Mouse (Mus musculus): ENCODE results near the gene Vwa2. TPM values are rescaled to one million over a fixed set of nuclear protein-coding genes. Genes with fewer than 3 reads are reported as not detected.

Gene Vwa2
- polyA plus RNA-seq (2016; fragmentation: Nextera tagmentation; extraction: Ambion mirVana): 0.65 and 2.5 TPM in 2 replicates

DNA sequence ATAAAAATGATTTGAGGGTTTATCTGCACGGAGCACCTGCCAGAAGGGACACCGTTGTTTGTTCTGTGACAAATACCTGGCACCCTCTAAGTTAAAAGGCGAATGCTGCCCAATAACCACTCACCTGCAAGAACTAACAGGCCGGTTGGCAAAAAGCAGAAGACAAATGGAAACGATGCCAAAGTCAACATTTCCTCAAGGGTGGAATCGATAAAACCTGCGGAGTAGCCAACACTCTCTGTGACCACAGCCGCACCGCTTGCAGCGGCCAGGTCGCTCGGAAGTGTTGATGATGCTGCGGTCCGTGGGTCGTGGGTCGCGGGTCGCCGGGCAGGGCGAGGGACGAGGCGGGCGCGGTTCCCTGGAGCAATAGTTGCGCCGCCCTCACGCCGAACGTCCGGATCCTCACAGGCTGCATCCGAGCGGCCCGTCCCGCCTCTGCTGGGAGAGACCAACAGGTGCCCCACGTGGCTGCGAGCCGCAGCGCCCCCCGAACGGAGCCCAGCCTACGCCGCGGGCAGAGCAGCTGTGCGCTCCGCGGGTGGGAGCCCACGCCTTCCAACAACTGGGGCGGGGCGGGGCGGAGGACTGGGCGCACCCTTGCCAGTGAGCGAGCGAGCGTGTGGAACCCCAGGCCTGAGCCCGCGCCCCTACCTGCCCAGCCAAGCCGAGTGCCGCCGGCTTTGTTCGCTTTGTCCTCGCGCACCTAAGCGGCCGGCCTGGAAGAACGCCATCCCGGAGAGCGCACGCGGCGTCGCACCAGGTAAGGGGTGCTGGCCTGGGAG, at the start of gene Vwa2:
Vwa2 (plus strand) TSS at position 434 of the 785 bp plus-strand sequence.
- peaks cover 87% of the 10 kb centered on the region for H3K27me3 ChIP-seq (ENCODE audit: insufficient read depth, poor library complexity, severe bottlenecking)
- peak; percentile 60 for DNase-seq (ENCODE audit: low spot score)
- 2% methylated on average over 71 of the region's 71 CpGs for WGBS

GRCm38 (mm10) chr19:56826047-56826631, 47.9 kb upstream of the Vwa2 start, which contains the start of gene Tdrd1:
Gene Tdrd1, plus strand, starts transcription at chr19:56826209.
- DNase-seq (ENCODE audit: low spot score): no peak
- Histone ChIP-seq H3K36me3 (no peaks in the 10 kb centered on the region), H3K9me3 (no peaks in the 10 kb centered on the region), H3K4me1 (replicated peaks) (peaks cover 17% of the 10 kb centered on the region), H3K27ac (peak within 1 kb of the TSS; percentile 6; the same call in 1 of the 2 replicates), H3K27me3 (ENCODE audit: insufficient read depth, poor library complexity, severe bottlenecking) (peaks cover 40% of the 10 kb centered on the region), H3K4me3 (peak within 1 kb of the TSS; percentile 33)
- WGBS: 61% methylated on average over 44 of the region's 44 CpGs

More for the DNA sequence above, at the start of gene Vwa2:
- Histone ChIP-seq H3K36me3 (no peaks in the 10 kb centered on the region), H3K4me3 (peak within 1 kb of the TSS; percentile 59), H3K4me1 (replicated peaks) (peaks cover 14% of the 10 kb centered on the region), H3K27ac (peak within 1 kb of the TSS; percentile 60), H3K9me3 (no peaks in the 10 kb centered on the region)

DNA sequence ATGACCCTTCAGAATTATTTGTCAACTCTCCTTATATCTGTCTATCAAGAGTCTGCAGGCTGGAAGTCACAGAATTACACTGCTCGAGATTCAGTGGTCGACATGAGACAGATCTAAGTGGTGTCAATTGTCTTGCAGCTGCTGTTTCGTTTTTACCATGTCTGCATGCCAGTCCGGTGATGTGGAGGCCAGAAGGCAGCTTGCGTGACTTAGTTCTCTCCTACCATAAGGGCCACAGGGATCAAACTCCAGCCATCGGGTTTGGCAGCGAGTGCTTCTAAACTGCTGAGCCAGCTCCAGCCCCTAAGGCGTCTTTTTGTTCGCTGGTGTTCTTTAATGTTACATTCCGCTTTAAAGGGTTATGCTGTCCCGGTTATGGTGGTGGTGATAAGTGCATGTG, 45.7 kb upstream of the Vwa2 start:
- no peak overlapping the region for H3K27ac ChIP-seq
- no peak overlapping the region for H3K4me3 ChIP-seq
- H3K27me3 ChIP-seq (ENCODE audit: insufficient read depth, poor library complexity, severe bottlenecking): peaks cover 34% of the 10 kb centered on the region
- no peaks in the 10 kb centered on the region for H3K9me3 ChIP-seq
- no peak for DNase-seq (ENCODE audit: low spot score)
- WGBS: 89% methylated on average over 11 of the region's 11 CpGs
- no peaks in the 10 kb centered on the region for H3K36me3 ChIP-seq
- peaks cover 7% of the 10 kb centered on the region; the same call in 1 of the 2 replicates for H3K4me1 ChIP-seq (replicated peaks)

DNA sequence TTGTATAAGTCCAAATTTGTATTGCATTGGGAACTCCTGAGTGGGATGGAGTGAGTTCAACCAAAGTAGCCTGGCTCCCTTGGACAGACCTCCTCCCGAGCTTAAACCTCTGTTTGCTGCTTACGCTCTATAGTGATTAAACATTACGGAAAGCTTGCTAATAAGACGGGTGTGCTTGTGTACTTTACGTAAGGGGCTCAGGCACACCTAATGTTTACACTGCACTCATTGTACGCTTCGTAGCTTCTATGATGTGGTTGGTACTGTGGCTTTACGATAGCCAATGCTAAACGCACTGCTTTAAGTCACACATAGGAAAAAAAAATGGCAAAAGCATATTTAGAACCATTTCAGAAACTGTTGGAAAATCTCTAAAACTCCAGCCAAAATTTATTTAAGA, 44.8 kb upstream of the Vwa2 start:
- no peaks in the 10 kb centered on the region for H3K36me3 ChIP-seq
- H3K4me3 ChIP-seq: no peak overlapping the region
- no peak overlapping the region for H3K27ac ChIP-seq
- DNase-seq (ENCODE audit: low spot score): no peak
- H3K4me1 ChIP-seq (replicated peaks): peaks cover 7% of the 10 kb centered on the region; the same call in 1 of the 2 replicates
- WGBS: 92% methylated on average over 9 of the region's 9 CpGs
- H3K9me3 ChIP-seq: no peaks in the 10 kb centered on the region
- peaks cover 30% of the 10 kb centered on the region for H3K27me3 ChIP-seq (ENCODE audit: insufficient read depth, poor library complexity, severe bottlenecking)

DNA sequence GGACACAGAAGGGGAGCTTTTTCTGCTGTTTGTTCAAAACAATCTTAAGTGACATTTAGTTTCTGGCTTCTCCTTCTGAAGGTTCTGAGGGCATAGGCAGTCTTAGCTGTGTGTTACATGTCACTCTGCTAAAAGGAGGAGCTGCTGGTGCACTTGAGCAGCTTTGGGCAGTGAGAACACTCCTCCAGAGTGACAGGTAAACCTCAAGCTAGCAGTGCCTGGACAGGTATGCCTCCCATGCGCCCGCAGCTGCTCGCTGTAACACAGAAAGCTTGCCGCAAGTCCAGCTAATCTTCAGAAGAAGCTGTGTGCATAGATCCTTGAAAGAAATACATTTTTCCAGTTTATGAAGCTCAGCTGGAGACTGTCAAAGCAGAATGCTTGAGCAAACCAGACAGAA, 43.9 kb upstream of the Vwa2 start:
- Histone ChIP-seq H3K4me3 (no peak overlapping the region), H3K9me3 (no peaks in the 10 kb centered on the region), H3K36me3 (no peaks in the 10 kb centered on the region), H3K27me3 (ENCODE audit: insufficient read depth, poor library complexity, severe bottlenecking) (peaks cover 23% of the 10 kb centered on the region), H3K4me1 (replicated peaks) (peaks cover 7% of the 10 kb centered on the region; the same call in 1 of the 2 replicates), H3K27ac (no peak overlapping the region)
- no peak for DNase-seq (ENCODE audit: low spot score)
- WGBS: 94% methylated on average over 4 of the region's 4 CpGs

GRCm38 (mm10) chr19:56835340-56835739, 38.7 kb upstream of the Vwa2 start:
- no peak overlapping the region for H3K4me3 ChIP-seq
- H3K4me1 ChIP-seq (replicated peaks): no peaks in the 10 kb centered on the region
- H3K36me3 ChIP-seq: no peaks in the 10 kb centered on the region
- no peaks in the 10 kb centered on the region for H3K9me3 ChIP-seq
- no peaks in the 10 kb centered on the region for H3K27me3 ChIP-seq (ENCODE audit: insufficient read depth, poor library complexity, severe bottlenecking)
- WGBS: 69% methylated on average over 9 of the region's 9 CpGs
- H3K27ac ChIP-seq: no peak overlapping the region
- DNase-seq (ENCODE audit: low spot score): no peak

DNA sequence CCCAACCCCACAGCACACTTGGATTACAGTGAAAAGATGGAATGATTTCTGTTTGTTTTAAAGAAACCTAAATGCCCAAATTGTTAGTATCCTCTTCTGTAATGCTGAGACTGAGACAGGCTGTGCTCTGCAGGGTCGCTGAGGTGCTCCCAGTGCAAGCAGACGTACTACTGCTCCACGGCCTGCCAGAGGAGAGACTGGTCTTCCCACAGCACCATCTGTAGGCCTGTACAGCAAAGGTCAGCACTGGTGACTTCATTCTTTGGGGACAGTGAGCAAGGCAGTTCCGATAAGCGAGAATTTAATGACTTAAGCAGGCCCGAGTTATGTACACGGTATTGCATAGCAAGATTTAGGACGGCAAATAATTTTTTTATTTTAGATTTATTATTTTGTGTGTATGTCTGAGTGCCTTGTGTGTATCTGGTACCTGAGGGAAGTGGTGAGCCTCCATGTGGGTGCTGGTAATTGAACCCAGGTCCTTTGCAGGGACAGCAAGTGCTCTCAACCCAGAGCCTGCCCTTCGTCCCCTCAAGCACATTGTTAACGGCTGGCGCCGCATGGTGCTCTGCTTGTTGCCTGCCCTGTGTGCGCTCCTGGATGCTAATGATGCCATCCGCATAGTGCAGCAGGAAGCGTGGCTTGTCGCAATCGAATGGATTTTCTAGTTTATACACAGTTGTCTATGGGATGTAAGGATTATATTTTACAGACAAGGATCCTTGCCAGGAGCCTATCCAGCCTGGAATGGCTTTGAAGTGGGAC, 34.9 kb upstream of the Vwa2 start:
- Histone ChIP-seq H3K36me3 (no peaks in the 10 kb centered on the region), H3K4me1 (replicated peaks) (no peaks in the 10 kb centered on the region), H3K4me3 (no peak overlapping the region), H3K27me3 (ENCODE audit: insufficient read depth, poor library complexity, severe bottlenecking) (no peaks in the 10 kb centered on the region), H3K27ac (no peak overlapping the region), H3K9me3 (no peaks in the 10 kb centered on the region)
- no peak for DNase-seq (ENCODE audit: low spot score)
- WGBS: 79% methylated on average over 17 of the region's 17 CpGs

DNA sequence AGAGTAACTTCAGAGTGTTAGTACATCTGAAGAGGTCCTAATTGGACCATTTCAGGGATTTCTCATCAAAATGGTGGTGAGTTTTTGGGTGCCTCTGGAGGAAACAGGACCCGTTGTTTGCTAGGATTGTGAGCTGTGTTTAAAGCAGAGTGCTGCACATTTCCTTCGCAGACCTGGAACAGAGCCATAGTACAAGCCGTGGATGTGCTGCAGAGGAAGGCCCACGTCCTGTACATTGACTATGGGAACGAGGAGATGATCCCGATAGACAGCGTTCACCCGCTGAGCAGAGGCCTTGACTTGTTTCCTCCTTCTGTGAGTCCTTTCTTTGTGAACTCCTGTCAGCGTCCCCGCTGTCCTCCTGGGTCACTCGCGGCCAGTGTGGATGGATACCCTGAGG, 31.1 kb upstream of the Vwa2 start:
- no peaks in the 10 kb centered on the region for H3K36me3 ChIP-seq
- no peak for DNase-seq (ENCODE audit: low spot score)
- H3K9me3 ChIP-seq: no peaks in the 10 kb centered on the region
- H3K27me3 ChIP-seq (ENCODE audit: insufficient read depth, poor library complexity, severe bottlenecking): no peaks in the 10 kb centered on the region
- H3K27ac ChIP-seq: no peak overlapping the region
- H3K4me3 ChIP-seq: no peak overlapping the region
- 84% methylated on average over 12 of the region's 12 CpGs for WGBS
- H3K4me1 ChIP-seq (replicated peaks): no peaks in the 10 kb centered on the region

- no peaks in the 10 kb centered on the region for H3K27me3 ChIP-seq (ENCODE audit: insufficient read depth, poor library complexity, severe bottlenecking)
Observed at GRCm38 (mm10) chr19:56852590-56852989, 21.5 kb upstream of the Vwa2 start.

GRCm38 (mm10) chr19:56856455-56856854, 17.6 kb upstream of the Vwa2 start:
- 0 out of 2 replicates have a peak, but pooled peaks cover 4% of the 10 kb centered on the region for H3K9me3 ChIP-seq
- H3K4me3 ChIP-seq: no peak overlapping the region
- DNase-seq (ENCODE audit: low spot score): no peak
- H3K27me3 ChIP-seq (ENCODE audit: insufficient read depth, poor library complexity, severe bottlenecking): no peaks in the 10 kb centered on the region
- 51% methylated on average over 5 of the region's 5 CpGs for WGBS
- peaks cover 13% of the 10 kb centered on the region for H3K4me1 ChIP-seq (replicated peaks)
- H3K36me3 ChIP-seq: no peaks in the 10 kb centered on the region
- H3K27ac ChIP-seq: no peak overlapping the region

More at GRCm38 (mm10) chr19:56852590-56852989, 21.5 kb upstream of the Vwa2 start:
- H3K4me1 ChIP-seq (replicated peaks): peaks cover 9% of the 10 kb centered on the region; the same call in 1 of the 2 replicates
- H3K4me3 ChIP-seq: no peak overlapping the region
- H3K36me3 ChIP-seq: no peaks in the 10 kb centered on the region
- no peak for DNase-seq (ENCODE audit: low spot score)
- 0 out of 2 replicates have a peak, but pooled peaks cover 10% of the 10 kb centered on the region for H3K9me3 ChIP-seq
- no peak overlapping the region for H3K27ac ChIP-seq

GRCm38 (mm10) chr19:56867701-56868100, 6.3 kb upstream of the Vwa2 start:
- WGBS: 72% methylated on average over 4 of the region's 4 CpGs
- no peak for DNase-seq (ENCODE audit: low spot score)

DNA sequence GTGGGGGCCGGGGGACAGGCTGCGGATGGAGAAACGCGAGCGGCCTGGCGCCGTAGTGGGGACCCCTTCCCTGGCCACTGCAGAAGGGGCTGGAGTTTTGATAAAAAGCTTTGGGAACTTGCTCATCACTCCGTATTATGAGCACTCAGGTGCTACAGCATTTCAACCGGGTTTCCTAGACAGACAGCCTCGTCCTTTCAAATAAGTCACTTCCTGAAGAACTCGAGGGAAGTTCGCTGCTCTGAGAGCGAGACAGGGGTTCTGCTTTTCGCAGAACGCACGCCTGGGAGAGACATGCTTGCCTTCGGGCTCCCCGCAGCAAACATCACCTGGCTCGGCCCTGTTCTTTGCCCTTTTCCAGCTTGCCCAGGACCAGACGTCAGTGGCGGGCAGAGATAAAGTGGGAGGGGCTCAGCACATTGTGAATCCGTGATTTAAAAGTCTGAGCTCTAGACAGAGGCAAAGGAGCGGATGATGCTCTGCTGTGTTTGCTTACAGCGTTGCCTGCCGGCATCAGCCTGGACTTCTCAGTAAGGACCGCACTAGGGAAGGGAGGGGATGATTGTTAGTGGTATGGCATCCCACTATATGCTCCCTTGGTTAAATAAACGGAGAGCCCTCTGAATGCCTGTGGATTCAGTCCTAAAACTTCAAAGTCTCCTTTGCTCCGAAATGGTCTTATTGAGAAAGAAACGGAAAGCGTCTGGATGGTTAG, 709 bp downstream of the Vwa2 start:
- peak overlapping the region; percentile 59 for H3K4me3 ChIP-seq
- peak overlapping the region; percentile 60 for H3K27ac ChIP-seq
- no peaks in the 10 kb centered on the region for H3K9me3 ChIP-seq
- no peaks in the 10 kb centered on the region for H3K36me3 ChIP-seq
- DNase-seq (ENCODE audit: low spot score): peak; percentile 39
- peaks cover 17% of the 10 kb centered on the region for H3K4me1 ChIP-seq (replicated peaks)
- WGBS: 9% methylated on average over 30 of the region's 30 CpGs
- peaks cover 91% of the 10 kb centered on the region for H3K27me3 ChIP-seq (ENCODE audit: insufficient read depth, poor library complexity, severe bottlenecking)

More at GRCm38 (mm10) chr19:56867701-56868100, 6.3 kb upstream of the Vwa2 start:
- Histone ChIP-seq H3K27ac (no peak overlapping the region), H3K27me3 (ENCODE audit: insufficient read depth, poor library complexity, severe bottlenecking) (peaks cover 26% of the 10 kb centered on the region), H3K9me3 (no peaks in the 10 kb centered on the region), H3K36me3 (no peaks in the 10 kb centered on the region), H3K4me3 (no peak overlapping the region), H3K4me1 (replicated peaks) (peaks cover 9% of the 10 kb centered on the region)
